Mouse (Mus musculus) heart, postnatal 4 days (tissue): ENCODE measurements around the gene Chpf2. TPM values are rescaled to one million over a fixed set of nuclear protein-coding genes. Genes with fewer than 3 reads are reported as not detected.

Experiments
- DNase-seq: peaks from one replicate; pipeline ENCODE4 v3.0.0; 2021
- total RNA-seq, 2 experiments: library from RNA; stranded (reverse); gene quantifications; 2 replicates each; pipeline ENCODE4 v1.2.3; 2021

Gene Chpf2
- total RNA-seq, 2 experiments from 2014 or later: 19.9 to 21.6 TPM

DNA sequence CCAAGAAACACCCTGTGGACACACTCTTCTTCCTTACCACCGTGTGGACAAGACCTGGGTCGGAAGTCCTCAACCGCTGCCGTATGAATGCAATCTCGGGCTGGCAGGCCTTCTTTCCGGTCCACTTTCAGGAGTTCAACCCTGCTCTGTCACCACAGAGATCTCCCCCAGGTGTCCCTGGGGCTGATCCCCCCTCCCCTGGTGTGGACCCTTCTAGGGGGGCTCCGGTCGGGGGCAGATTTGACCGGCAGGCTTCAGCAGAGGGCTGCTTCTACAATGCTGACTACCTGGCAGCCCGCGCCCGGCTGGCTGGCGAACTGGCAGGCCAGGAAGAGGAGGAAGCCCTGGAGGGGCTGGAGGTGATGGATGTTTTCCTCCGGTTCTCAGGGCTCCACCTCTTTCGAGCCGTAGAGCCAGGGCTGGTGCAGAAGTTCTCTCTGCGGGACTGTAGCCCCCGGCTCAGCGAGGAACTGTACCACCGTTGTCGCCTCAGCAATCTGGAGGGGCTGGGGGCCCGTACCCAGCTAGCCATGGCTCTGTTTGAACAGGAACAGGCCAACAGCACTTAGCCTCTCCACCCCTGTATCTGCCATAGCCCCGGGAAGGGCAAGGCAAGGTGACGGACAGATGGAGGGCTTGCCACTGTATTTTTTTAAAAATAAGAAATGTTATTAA is 5.4 kb downstream of the Chpf2 start:
- DNase-seq: no peak

DNA sequence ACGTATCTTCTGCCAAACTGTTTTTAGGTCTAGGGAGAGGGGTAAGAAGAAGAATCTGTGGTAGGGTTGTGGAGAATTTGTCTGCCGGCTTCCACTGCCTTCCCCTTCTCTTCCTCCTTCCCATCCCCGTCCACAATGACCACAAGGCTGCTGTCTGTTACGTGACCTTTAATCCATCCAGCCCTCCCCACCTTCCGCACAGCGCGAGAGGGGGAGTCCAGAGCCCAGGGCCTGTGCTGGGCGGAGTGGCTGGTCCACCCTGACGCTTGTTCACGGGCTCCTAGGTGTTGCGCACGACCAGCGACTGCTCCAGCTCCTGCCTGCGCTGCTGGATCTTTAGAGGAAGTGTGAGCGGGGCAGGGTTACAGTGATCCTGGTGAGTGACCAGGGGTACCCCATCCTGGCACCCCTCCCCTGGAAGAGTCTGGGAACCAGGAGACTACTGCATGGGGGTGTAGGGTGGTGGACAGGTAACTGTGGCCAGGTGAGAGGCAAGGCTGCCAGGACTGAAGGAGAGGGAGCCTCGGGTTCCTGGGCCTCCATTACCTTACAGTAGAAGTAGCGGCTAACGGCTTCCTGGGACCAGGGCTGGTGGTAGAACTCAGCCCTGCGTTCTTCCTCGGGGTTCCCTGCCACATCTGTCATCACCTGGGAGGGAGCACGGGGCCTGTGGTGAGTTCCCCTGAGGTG is 6.1 kb downstream of the Chpf2 start:
- no peak for DNase-seq

DNA sequence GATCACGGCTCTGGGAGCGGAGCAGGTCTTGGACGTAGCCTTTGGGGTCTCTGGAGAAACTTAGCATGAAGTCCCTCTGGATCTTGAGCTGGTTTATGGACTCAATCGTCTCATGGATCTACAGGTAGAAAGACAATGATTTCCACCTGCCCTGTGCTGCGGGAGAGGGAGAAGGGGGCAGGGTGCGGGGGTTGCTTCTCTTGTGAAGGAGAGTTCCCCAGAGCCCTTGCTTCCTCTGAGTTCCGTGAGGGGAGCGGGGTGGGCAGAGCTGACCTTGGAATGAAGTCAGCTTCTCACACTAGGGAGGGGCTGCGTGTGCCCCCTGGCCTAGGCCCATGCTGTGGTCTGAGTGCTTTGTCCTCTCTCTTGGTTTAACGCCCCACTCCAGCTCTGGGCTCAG is 6.7 kb downstream of the Chpf2 start:
- DNase-seq: no peak

DNA sequence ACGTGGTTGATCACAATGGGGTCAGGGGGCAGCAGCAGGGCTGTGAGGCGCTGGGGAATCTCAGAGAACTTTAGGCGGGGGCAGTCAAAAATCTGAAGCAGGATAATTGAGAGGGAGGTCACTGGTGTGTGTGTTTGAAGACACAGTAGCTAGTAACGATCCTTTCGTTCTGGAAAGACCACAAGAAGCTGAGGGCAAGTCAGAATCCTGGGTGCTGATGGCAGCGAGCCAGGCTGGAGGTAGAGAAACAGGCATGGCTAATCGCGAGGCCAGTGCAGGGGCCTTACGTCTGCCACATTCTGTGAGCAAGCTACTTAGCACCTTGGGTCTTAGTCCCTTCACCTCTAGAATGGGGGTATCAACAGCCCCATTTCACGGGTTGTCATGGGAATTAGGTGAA is 7.4 kb downstream of the Chpf2 start:
- no peak for DNase-seq

DNA sequence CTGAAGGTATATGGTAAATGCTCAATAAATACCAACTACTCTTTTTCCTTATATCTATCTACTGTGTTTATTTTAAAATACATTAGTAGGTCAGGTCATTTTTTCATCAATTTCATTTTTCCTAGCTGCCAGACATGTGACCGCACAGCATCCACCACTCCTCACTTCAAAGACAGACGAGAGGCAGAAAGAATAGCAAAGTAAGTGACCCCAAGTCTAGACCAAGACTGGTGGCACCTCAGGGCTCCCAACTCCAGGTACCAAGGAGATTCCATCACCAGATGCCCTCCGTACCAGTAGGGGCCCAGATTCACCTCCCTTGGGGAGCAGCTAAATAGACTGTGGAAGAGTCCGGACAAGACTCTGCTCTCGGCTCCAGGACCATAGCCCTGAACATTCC is 7.8 kb downstream of the Chpf2 start:
- DNase-seq: no peak

DNA sequence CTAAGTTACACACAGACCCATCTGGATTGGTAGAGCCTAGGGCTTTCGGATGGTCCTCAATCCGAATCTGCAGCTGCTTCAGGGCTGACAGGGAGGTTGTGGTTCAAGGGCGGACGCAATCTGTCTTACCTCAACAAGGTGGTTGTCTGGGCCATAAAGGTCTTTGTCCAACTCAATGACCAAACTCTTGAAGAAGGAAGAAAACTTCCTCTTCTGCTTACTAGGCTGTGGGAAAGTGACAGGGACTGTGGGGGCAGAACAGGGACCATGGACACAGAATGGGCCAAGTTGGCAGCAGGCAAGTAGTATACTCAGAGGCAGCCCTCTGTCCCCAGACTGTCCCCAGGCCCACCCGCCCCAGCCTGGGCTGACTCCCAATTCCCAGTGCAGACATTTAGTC is 8.7 kb downstream of the Chpf2 start:
- no peak for DNase-seq

DNA sequence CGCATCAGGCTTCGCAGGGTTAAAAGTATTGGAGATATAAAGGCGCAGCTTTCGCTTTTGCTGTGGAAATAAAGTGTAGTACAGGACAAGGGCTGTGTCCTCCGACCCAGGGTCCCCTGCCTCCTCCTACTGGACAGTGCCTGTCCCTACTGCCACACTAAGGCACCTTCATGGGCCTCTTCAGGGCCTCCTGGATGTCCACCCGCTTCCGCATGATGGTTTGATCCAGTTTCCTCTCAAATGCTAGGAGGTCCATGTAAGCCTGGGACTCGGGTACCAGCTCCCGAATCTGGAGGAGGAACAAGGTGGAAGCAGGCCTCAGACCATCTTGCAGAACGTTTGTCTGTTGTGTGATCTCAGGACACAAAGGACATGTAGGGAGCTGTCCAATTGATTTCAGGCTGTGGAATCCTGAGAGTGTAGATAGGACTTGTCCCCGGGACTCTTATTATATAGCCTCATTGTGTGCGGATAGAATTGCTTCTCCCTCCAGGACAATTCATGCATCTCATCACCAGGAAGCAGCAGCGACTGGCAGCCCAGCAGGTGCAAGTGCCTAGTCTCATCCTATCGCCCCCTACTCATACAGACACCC is 9.3 kb downstream of the Chpf2 start:
- no peak for DNase-seq

DNA sequence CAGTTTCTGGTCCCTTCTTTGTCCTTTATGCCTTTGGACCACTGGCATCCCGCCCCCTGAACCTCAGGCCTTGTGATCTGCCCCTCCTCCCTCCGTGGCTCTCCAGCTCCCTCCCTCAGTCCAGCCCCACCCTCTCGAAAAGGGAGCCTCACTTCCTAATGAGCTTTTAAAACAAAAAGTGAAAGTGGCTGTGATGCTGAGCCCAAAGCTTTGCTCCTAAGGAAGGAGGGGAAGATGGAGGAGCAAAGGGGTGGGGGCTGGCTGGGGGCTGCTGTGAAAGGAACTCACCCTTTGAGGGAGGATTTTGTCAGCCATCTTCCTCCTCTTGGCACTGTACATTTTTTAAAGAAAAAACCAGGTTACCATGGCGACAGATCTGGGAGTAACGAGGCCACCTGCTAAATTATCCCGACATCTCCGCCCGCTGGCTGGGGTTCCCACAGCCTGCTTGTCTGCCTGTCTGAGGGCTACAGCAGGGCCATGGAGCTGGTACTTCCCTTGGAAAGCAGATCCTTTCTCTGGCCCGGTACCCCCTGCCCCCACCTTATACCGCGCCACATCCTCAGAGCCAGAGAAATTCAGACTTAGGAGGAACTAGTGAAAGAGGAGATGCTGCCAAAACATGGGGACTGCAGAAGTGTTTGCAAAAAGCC is 10.1 kb downstream of the Chpf2 start:
- DNase-seq: peak; percentile 30

DNA sequence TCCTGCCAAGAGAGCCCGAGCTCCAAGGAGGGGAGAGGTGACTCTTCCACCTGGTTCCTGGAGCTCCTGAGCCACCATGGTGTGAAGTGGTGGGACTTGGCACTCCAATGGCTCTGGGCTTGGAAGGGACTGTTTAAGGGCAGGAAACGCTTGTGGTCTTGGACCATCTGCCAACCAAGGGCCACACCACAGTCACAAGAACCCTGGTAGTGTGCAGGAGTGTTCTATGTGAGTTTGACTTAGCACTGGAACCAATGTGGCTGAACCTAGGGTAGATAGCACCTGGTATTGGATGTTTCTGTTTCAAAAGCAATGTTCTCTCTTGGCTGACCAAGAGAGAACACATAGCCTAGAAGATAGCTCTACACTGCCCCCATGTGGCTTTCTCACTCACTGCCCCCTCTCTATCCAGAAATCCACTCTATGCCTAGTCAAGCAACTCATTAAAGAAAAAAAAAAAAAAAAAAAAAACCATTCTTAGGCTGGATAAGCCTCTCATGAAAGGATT is 10.7 kb downstream of the Chpf2 start:
- peak; percentile 86 for DNase-seq

DNA sequence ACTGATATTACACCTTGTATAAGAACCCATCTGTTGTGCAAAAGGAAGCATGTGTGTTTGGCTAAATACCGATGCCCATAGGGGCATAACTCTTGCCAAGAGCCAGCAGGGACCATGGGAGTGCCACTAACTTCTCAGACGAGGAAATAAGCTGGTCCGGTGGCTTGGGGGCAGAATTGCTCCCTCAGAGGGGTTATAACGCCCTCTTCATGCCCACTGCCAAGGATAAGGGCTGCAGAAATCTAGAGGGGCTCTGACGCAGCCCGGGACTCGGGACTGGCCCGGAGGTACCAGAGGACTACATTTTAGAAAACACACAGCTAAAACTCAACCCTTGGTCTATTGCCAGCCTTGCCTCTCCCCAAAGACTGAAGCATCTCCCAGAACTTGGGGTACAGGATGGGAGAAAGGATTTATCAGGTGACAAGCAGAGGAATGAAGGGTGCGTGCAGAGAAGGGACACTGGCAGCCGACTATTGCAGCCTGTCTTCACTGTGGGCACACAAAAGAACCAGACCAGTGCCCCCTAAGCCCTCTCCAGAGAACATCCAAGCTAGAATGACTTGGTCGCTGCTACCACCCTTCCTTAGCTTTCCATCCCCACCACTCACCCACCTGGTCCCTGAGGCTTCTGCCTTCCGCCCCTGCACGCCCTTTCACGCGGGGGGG is 11.5 kb downstream of the Chpf2 start:
- DNase-seq: no peak

DNA sequence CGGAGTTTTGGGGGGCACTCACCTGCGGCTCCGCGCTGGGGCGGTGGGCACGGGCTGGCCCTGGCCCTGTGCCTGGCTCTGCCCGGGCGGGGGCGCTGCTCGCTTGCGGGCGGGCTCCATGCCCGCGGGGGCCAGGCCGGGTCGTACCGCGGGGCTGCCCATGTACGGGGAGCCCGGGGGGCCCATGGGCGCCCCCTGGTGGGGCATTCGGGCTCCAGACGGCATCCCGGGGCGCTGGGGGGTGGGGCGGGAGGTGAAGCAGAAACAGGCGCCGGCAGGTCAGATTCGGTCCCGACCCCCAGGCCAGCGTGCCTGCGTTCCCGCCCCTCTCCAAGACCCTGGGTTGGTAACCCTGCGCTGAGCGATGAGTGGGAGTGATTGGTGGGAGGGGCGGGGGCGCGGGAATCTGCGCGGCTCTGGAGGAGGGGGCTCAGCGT is 12.0 kb downstream of the Chpf2 start:
- DNase-seq: peak; percentile 80

DNA sequence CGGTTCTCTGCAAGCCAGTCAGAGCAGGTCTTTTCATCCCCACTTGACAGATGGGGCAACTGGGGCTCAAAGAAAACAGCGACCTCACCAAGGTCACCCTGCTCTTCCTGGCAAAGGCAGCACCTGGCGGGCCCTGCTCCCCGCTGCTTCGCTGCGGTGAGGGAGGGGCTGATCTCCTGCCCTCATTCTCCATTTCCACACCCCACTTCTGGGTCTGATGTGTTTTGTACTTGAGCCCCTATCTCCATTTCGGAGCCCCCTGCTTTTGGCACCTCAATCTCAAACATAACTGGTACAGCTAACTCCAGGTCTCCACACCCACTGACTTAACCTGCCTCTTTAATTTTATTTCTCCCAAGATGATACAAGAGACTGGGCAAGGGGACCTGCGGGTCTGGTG is 12.6 kb downstream of the Chpf2 start:
- DNase-seq: no peak

DNA sequence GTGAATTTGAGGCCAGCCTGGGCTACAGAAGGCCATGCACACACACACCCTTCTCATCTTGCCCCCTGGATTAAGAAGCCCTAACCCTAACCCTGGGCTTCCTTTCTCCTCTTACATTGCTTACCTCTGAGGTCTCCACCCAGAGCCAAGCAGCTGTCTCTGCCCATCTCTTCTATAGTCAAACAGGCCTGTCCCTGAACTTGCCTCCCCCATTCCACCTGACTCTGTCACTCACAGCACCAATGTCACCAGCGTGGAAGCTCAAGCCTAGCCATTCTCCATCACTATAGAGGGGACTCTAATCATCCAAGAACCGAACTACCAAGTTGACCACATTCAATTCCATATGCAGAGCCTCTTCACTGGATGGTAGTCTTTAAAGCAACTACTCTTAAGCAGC is 13.7 kb downstream of the Chpf2 start:
- DNase-seq: no peak

DNA sequence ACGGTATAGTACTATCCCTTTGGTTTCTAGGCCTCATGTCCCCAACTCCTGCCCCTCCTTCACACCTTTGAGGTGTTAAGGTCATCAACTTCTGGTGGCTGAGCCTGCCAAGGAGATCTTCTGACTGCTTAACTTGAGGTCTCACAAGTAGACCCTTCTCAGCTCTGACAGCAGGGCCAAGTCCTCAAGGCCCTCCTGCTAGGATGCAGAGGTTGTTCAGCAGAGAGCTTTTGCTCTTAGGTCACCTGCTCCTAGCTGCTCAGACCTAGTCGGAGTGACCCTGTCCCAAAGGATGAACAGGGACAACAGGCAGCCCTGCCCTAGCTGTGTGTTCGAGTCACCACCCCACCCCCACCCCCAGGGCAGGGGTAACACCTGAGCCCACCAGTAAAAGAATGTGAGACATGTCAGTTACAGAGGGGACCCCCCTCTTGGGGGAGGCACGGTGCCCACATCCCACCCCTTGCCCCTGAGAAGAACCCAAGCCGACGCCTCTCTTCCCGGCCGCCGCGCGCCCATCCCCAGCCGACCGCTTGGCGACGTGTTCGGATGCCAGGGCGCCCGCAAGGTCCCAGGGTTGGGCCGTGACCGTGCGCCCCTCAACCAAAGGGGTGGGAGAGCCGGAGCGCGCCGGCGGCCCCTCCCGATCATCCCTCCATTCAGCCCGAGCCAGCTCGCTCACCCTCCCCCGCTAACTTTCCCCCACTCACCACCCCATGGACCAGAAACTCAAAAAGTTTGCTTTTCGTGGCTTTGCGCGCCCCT is 14.7 kb downstream of the Chpf2 start:
- peak; percentile 56 for DNase-seq

DNA sequence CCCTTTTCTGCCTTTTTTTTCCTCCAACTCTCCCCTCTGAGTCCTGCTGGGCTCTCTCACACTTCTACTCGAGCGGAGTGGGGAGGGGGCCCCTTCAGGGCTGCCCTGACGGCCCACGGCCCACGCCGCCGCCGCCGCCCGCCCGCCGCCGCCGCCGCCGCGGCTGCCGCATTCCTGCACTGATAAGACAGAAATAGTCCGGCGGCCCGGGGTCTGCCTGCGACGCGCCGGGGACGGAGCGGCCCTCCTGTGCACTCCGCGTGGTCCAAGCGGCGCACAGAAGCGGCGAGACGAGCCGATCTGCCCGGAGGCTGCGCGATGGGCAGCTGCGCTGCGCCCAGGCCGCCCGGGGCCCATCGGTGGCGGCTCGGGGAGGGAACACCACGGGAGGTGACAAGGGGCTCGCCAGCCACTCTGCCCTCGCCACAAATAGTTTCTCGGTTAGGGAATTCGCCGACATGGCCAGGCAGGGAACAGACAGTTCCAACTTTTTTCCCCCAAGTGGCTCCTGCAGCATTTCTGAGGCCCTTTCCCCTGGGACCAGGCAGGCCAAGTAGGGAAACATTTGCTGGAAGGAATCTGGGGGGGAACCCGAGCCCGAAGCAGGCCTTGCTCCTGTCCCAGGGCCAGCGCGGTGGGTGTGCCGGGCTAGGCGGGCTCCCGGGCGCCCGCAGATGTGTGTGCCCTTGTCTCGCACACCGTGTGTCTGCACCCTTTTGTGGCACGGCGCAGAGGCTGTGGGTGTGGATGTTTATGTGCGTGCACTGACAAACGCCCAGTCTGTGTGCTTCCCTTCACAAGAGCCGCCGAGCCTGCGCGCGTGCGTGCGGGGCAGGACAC is 15.6 kb downstream of the Chpf2 start:
- DNase-seq: peak; percentile 88

DNA sequence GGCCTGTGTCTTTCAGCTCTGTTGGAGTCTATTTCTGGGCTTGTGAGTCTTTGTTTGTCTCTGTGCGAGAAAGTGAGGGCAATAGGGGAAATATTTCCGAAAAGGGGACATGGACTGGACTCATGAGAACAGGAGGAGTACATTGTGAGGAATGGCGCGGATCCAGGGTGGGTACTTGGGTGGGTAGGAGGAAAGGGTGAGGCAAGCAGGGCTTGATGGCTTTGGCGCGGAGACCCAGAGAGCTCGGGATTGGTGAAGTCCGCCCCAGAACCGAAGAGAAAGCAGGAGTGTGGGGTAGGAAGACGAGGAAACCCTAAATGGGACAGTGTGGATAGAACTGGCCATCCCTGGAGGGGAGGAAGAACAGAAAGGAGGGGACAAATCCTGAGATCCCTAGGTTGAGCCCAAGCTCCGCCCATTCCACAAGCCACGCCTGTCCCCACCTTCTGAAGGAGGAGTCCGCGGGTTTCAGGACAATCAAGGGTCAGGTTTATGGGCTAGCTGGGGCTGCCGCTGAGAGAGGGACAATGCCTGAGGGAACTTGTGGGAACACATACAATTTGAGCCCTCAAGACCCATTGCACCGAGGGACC is 16.3 kb downstream of the Chpf2 start:
- peak; percentile 88 for DNase-seq

DNA sequence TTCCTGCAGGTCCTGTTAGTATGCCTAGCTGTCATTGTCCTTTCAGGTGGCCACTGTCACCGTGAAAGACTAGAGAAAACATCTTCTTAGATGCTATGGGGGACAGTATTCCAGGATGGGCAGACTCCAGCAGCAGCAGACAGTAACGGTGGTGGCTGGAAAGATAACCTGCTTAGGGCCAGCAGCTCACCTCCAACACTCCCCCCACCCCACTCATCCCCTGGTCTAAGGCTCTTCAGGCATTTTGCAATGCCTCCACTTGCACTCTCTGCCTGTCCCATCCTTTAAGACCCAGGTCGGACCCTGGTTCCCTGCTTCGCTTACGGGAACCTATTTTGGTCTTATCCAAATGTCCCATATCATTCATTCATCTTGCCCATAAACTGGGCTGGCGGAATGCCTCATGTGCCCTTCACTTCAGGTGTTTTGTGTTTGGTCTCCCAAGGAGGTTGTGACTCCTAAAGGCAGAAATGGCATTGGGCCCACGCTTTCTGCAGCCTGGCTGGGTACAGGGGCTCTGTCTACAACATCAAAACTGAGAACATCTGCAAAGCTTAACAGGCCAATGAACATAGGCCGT is 17.0 kb downstream of the Chpf2 start:
- DNase-seq: no peak

DNA sequence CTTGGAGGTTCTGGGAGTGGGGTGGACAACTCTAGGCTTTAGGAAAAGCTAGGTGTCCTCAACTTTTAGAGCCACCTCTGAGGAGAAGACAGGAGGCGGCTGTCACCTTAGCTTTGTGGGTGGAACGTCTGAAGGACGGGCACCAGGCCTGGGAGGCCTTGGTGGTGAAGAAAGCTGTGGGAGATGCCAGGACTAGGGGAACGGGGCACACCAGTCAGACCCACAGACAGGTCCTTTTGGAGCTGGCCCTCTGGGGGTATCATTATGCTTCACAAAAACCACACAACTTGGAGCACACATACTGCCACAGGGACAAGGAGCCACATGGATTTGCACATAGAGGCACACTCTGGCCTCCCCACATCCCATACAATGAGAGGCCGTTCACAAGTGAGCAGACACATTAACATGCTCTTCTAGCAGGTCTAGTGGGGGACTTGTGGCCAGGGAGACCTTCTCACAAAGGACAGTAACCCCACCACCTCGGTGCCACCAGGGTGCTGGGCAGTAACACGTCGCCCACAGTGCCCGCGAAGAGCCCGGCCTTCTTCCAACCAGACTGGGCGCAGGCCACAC is 17.6 kb downstream of the Chpf2 start:
- no peak for DNase-seq

DNA sequence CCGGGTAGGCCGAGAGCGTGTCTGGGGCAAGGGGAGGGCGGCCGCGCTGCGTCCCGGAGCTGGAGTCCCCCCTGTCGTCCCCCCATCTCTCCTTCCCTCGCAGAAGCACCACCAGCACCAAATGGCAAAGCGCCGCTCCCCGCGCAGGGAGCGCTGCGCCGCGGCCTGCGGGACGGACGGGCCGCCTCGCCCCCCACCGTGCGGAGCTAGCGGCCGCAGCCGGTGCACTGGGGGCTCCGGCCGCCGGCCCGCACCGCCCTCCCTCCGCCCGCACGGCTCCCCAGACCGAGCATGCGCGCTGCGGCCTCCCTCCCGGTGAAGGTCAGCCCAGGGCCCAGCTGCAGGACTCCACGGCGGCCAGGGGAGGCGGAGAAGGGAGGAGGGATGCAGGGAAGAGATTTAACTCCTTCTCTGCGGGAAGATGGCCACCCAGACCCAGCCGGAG is 18.1 kb downstream of the Chpf2 start:
- DNase-seq: peak; percentile 93
